Mouse (Mus musculus) spleen, postnatal 4 days (tissue): ENCODE measurements around the gene Evx2.

Experiments
- DNase-seq, 2 experiments: peaks; one replicate each; pipeline ENCODE4 v3.0.0; 2022; ENCODE audit warnings: low spot score in 2 of 2

Gene Evx2

GRCm38 (mm10) chr2:74667191-74667841, 8.0 kb upstream of the Evx2 start:
- DNase-seq: peak in 1 of 2 experiments; percentile 57

GRCm38 (mm10) chr2:74666411-74666810, 7.1 kb upstream of the Evx2 start:
- no peak for DNase-seq

- no peak for DNase-seq
Measured at GRCm38 (mm10) chr2:74663291-74663925, 4.1 kb upstream of the Evx2 start.

GRCm38 (mm10) chr2:74661685-74662084, 2.3 kb upstream of the Evx2 start:
- no peak for DNase-seq

- no peak for DNase-seq
Measured at GRCm38 (mm10) chr2:74660421-74661375, 1.3 kb upstream of the Evx2 start.

- no peak for DNase-seq
Measured at GRCm38 (mm10) chr2:74658667-74659371, 538 bp downstream of the Evx2 start.

GRCm38 (mm10) chr2:74658024-74658666, 1.2 kb downstream of the Evx2 start:
- DNase-seq: no peak

- DNase-seq: no peak
Measured at GRCm38 (mm10) chr2:74657251-74658023, 1.9 kb downstream of the Evx2 start.

- DNase-seq: no peak
Measured at GRCm38 (mm10) chr2:74656632-74657021, 2.7 kb downstream of the Evx2 start.

GRCm38 (mm10) chr2:74655821-74656631, 3.3 kb downstream of the Evx2 start:
- DNase-seq: peak in 1 of 2 experiments; percentile 73

- peak in 1 of 2 experiments; percentile 78 for DNase-seq
Measured at GRCm38 (mm10) chr2:74655420-74655781, 4.0 kb downstream of the Evx2 start.

GRCm38 (mm10) chr2:74654743-74655419, 4.5 kb downstream of the Evx2 start:
- DNase-seq: no peak

- no peak for DNase-seq
Measured at GRCm38 (mm10) chr2:74653781-74654535, 5.4 kb downstream of the Evx2 start.

GRCm38 (mm10) chr2:74652996-74653340, 6.4 kb downstream of the Evx2 start:
- no peak for DNase-seq

- no peak for DNase-seq
Measured at GRCm38 (mm10) chr2:74647082-74647864, 12.1 kb downstream of the Evx2 start.

- no peak for DNase-seq
Measured at GRCm38 (mm10) chr2:74645631-74646030, 13.7 kb downstream of the Evx2 start.

GRCm38 (mm10) chr2:74642431-74642830, 16.9 kb downstream of the Evx2 start:
- DNase-seq: no peak

- DNase-seq: no peak
Measured at GRCm38 (mm10) chr2:74635412-74635811, 23.9 kb downstream of the Evx2 start.
